Mouse (Mus musculus) spleen, adult 2 months (tissue): ENCODE measurements around the gene Ccdc149.

Experiments used
- CTCF ChIP-seq: fragments of 200-500 bp; IDR thresholded peaks from 2 replicates; pipeline ENCODE4 v1.5.1; 2011; ENCODE audit warnings: mild to moderate bottlenecking, inconsistent platforms; ENCODE audit not compliant: insufficient read depth, insufficient read length, insufficient replicate concordance; ENCODE audit errors: extremely low read depth
- POLR2A ChIP-seq: fragments of 200-500 bp; IDR thresholded peaks from 2 replicates; pipeline ENCODE4 v1.6.1; 2011; ENCODE audit warnings: low read depth, low read length, inconsistent platforms

DNA sequence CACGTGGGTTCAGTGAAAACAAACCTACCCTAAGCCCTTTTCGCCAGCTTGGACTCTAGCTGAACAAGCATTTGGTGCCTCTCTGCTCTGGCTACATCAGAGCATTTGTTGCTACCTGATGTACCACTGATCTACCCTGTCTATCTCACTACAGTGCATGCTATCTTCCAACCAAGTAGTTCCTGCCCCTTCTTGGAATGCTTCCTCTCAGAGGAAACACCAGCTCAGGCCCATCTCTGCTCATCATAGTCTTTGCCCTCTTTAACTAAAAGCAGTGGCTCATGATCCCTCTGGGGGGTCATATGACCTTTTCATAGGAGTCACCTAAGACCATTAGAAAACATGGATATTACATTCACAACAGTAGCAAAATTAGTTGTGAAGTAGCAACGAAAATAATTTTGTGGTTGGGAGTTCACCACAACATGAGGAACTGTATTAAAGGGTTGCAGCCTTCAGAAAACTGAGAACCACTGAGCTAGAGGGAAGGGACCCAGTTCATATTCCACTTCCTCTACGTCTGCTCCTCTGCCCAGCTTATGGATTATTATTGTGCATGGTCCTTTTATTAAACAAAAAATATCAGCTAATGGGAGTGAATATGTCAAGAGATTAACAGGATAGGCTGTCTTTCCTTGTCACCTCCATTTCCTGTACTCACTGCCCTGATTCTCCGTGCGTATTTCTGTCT is 9.7 kb downstream of the Ccdc149 start:
- TF ChIP-seq POLR2A (no peak), CTCF (no peak)
